Mouse (Mus musculus): ENCODE data around the gene Cdc5l.
"Not testable (repeated sequence)": the region's sequence is repeated elsewhere in the genome, so short reads cannot be mapped to it uniquely, and the experiment has no call there.

Cdc5l gene

GRCm38 (mm10) chr17:45434262-45434590 lies 689 bp upstream of the Cdc5l start:
- DNase-seq (ENCODE audit: low spot score) = no peak

GRCm38 (mm10) chr17:45432706-45433398 lies 685 bp downstream of the Cdc5l start:
- DNase-seq (ENCODE audit: low spot score) = peak; percentile 37

- no peak for DNase-seq (ENCODE audit: low spot score)
Observed at GRCm38 (mm10) chr17:45432007-45432406, 1.5 kb downstream of the Cdc5l start.

DNA sequence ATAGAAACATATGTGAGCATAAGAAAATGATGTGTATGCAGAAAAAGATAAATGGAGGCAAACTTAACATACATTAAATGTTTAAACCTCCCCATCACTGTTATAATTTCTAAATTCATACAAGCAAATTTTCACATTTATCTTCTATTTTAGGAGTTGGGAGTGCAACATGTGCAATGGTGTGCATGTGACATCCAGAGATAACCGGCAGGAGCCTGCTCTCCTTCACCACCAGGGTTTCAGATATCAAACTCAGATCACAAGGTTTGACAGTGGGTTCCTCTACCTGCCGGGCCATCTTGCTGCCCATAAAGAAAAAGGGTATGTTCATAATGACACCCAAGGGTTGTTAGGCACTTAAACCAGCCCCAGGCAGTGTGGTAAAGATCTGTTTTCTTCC lies 16.1 kb downstream of the Cdc5l start:
- DNase-seq (ENCODE audit: low spot score) = no peak

GRCm38 (mm10) chr17:45411617-45412016 lies 21.9 kb downstream of the Cdc5l start:
- not testable (repeated sequence) for DNase-seq (ENCODE audit: low spot score)

GRCm38 (mm10) chr17:45408719-45409118 lies 24.8 kb downstream of the Cdc5l start:
- DNase-seq (ENCODE audit: low spot score) = no peak

DNA sequence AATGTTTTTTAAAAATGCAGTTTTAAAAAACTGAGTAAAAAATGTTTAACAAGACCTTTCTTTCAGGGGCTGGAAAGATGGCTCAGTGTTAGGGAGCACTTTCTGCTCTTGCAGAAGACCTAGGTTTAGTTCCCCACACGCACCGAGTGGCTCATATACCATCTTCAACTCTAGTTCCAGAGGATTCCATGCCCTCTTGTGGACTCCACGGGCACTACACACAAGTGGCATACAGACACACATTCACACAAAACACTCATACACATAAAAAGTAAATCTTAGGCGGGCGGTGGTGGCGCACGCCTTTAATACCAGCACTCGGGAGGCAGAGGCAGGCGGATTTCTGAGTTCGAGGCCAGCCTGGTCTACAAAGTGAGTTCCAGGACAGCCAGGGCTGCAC lies 27.3 kb downstream of the Cdc5l start:
- DNase-seq (ENCODE audit: low spot score) = no peak

- DNase-seq (ENCODE audit: low spot score) = peak; percentile 47
Observed at GRCm38 (mm10) chr17:45403207-45403606, 30.3 kb downstream of the Cdc5l start.

DNA sequence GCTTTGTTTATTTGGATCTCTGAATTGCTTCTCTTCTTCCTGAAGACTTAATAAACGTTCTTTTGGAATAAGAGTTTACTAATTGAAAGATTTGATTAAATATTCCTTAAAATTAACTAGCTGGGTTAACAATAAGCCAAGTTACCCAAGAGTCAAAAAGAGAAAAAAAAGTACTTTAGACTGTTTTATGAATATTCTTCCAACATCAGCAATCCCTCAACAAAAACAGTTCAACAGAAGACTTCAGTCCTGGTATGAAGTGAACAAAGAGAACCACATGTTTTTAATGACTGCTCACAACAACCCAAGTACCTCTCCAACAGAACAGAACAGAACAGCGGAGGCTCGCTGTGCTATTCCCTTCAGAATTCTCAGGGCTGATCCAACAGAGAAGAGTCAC lies 30.9 kb downstream of the Cdc5l start:
- no peak for DNase-seq (ENCODE audit: low spot score)

DNA sequence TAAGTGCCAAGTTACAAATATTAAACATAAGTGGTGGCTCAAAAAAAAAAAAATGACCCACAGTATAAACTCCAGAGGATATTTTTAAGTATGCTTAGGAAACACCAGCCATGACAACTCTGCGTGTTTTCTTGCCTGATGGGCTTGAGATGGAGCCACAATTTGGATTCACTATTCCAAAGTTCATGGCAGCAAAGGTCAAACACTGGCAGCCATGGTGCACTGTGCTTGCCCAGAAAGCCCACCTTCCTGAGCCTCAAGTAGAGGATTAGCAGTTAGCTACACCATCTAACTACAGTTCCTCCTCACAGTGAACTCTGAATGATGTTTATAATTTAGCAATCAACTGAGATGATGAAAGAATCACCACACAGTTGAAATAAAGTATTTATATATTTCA lies 31.4 kb downstream of the Cdc5l start:
- DNase-seq (ENCODE audit: low spot score) = no peak

- DNase-seq (ENCODE audit: low spot score) = no peak
Observed at GRCm38 (mm10) chr17:45401126-45401905, 32.2 kb downstream of the Cdc5l start.

DNA sequence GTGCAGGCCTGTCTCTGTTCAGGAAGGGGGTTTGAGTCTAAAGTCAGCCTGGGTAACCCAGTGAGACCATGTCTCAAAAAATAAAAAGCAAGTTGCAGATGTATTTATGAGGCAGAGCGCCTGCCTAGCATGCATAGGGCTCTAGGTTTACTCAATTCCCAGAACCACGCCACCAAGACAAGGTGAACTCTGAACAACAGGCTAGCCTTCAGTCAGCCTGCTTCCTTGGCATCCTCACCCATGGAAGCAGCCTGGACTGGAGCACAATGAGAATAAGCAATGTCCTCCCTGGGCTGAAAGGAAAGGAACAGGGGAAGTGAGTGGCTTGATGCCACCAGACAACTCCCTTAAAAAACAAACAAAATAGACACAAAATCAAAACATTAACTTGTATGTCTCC lies 35.5 kb downstream of the Cdc5l start:
- no peak for DNase-seq (ENCODE audit: low spot score)

DNA sequence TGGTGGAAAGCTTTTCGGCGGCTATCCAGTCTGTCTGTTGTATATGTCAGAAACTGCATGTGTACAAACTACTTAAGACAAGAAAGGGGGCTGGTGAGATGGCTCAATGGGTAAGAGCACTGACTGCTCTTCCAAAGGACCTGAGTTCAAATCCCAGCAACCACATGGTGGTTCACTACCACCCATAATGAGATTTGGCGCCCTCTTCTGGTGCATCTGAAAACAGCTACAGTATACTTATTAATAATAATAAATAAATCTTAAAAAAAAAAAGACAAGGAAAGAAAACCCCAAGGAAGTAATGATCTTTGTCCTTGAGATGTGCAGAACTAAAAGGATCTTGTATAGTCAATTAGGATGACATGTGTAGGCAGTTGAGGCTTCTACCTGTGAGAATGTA lies 36.0 kb downstream of the Cdc5l start:
- no peak for DNase-seq (ENCODE audit: low spot score)

- DNase-seq (ENCODE audit: low spot score) = no peak
Observed at GRCm38 (mm10) chr17:45394612-45395011, 38.9 kb downstream of the Cdc5l start.

DNA sequence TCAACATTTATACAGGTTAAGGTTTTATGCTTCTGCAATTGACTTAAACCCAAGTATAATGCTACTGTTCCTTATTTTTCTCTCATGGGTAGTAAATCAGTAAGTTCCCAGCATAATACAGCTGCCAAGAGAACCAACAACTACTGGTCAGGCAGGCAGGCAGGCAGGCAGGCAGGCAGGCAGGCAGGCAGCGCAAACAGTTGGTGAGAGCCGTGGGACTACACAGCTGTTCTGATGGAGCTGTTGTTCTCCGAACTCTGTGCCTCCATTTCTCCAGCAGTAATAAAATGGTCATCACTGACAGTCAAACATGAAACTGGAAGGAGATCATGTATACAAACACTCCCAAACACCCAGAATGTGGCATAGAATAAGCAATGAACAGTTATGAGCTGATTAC lies 39.8 kb downstream of the Cdc5l start:
- DNase-seq (ENCODE audit: low spot score) = no peak

DNA sequence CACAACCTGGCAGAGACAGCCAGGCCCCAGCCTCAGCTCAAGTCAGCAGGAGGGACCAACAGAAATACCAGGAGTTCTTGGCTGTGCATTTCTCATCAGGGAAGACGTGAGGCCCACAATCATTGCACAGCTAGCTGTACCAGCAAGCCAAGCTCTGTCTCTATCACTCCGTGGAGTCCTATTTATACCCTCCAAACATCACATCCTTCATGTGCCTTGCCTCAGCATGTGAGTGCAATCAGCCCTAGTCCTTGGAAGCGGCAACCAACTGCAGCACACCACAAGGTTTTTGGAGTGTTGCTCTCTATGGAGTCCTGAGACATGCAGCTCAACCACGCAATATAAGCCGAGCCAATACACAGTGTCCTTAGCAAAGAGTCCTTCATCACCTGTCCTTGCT lies 43.6 kb downstream of the Cdc5l start:
- DNase-seq (ENCODE audit: low spot score) = no peak

DNA sequence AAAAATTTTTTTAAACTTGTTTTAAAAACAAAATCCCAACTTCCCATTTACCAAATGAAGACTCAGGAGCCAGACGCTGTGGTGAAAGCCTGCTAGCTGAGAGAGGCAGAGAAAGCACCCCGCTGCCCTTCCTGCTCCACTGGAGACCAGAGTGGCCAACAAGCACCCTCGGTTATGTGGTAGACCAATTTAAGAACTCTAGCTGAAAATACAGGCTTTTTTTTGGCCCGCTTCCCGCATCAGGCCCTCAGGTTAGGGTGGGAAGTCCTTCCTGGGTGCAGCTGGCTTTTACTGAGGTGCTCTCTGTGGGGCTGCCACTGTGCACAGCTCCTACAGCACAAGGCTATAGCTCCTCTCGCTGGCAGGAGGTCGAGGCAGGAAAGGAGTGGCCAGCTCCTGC lies 46.6 kb downstream of the Cdc5l start:
- no peak for DNase-seq (ENCODE audit: low spot score)

GRCm38 (mm10) chr17:45383305-45383704 lies 50.2 kb downstream of the Cdc5l start:
- DNase-seq (ENCODE audit: low spot score) = no peak

- no peak for DNase-seq (ENCODE audit: low spot score)
Observed at GRCm38 (mm10) chr17:45379271-45379784, 54.2 kb downstream of the Cdc5l start.

DNA sequence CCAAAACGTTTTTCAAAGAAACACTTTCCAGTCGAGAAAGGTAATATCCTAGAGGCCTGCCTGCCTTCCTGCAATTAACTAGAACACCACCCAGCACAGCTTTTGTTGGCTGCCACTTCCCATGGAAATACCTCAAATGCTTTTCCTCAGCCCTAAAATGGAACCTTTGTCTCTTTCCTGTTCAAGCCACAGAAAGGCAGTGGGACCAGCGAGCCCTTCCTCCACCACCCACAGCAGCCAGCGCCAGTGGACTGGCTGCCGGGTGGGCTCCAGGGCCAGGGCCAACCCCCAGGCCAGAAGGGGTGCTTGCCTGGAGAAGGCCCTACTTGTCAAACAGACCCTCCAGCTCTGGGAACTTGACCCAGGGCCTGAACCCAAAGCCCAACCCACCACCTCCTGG lies 56.2 kb downstream of the Cdc5l start:
- DNase-seq (ENCODE audit: low spot score) = no peak

DNA sequence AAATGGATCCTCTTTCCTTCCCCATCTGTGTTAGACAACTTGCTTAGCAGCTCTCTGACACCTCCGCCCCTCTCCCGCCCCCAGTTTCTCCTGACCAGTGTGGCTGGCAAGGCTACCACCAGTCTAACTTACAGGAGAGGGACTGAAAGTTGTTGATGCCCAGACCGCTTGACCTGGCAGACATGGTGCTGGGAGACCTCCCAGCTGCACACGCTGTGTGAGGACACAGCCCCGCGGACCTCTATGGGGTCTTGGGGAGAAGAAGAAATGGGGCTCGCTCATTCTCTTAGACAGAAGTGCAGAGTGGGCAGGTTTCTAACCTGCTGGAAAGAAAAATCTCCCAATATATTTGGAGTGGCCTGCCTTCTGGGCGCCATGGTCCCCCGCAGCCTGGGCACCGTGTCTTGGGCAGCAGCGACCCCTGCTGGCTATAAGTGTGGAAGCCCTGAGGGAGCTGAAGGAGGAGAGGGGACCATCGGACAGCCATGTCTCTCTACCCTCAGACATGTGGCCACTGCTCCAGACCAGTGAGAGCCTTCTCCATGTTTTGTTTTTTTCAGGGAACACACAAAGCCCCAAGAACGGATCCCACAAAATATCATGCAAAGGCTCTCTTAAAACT lies 59.4 kb downstream of the Cdc5l start:
- DNase-seq (ENCODE audit: low spot score) = peak; percentile 37

DNA sequence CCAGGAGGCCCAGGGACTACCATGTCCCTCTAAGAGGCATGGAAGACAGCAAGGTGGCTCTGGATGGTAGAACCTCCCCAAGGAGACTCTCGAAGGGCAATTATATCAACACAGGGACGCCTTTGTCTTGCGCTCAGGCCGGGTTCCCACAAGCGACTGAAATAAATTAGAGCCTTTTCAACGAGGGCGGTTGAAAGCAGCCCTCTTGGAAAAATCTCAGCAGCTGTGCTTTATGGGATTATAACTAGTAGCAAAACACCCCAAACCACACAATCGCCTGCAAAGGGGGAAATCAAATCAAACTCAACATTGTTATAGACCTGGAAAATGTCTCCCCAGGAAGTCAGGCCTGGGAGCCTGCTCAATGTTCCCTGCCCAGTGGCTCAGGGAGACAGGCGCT lies 62.5 kb downstream of the Cdc5l start:
- DNase-seq (ENCODE audit: low spot score) = no peak

DNA sequence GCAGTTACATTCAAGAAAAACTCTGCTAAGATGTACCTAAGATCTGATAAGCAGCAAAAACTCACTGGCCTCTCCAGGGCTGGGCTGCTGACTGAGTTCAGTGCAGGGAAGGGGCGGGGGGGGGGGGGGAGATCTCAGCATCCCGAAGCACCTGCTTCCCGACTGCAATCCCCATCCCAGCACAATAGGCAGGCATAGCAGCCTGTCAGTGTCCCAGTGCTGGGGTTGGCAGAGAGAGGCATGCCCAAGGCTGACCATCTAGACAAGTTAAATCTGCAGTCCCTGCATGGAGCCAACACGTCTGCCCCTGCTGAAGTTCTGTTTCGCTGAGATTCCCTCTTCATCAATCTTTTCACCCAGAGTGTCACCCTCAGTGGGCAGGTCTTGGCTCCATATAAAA lies 63.0 kb downstream of the Cdc5l start:
- DNase-seq (ENCODE audit: low spot score) = no peak

Data from c-Kit-positive CD71-positive TER-119-positive erythroid progenitor cells, embryonic 14.5 days (primary cell).